Mouse (Mus musculus): ENCODE results near the gene Pdia5. TPM values are rescaled to one million over a fixed set of nuclear protein-coding genes. Genes with fewer than 3 reads are reported as not detected.
A peak's percentile ranks its signal among the peaks of the same experiment; 100 is the strongest.

Pdia5 gene
- polyA plus RNA-seq, 1 experiment from 2014 or later, result 27.7 TPM

GRCm38 (mm10) chr16:35463708-35464107 lies 27.0 kb downstream of the Pdia5 start:
- ATAC-seq (ENCODE audit: low read depth) (no peak), DNase-seq (ENCODE audit: low spot score) (no peak)
- Histone ChIP-seq H3K27me3 (replicated peaks; ENCODE audit: control insufficient read depth, insufficient read depth, low read length) (no peaks in the 10 kb centered on the region), H3K4me1 (ENCODE audit: control insufficient read depth, insufficient read depth, low read length) (no peaks in the 10 kb centered on the region), H3K27ac (replicated peaks; ENCODE audit: low read depth, low read length) (no peak overlapping the region), H3K36me3 (ENCODE audit: control insufficient read depth, insufficient read depth, low read length) (peaks cover 20% of the 10 kb centered on the region; the same call in 1 of the 2 replicates), H3K9me3 (ENCODE audit: control insufficient read depth, low read length) (no peaks in the 10 kb centered on the region), H3K4me3 (ENCODE audit: low read depth, low read length) (no peak overlapping the region), H3K9ac (ENCODE audit: low read depth, low read length) (no peak overlapping the region), H3K4me2 (ENCODE audit: low read depth, low read length) (no peak overlapping the region)
- 93% methylated on average over 10 of the region's 10 CpGs for WGBS

- Histone ChIP-seq H3K36me3 (ENCODE audit: control insufficient read depth, insufficient read depth, low read length) (peaks cover 25% of the 10 kb centered on the region; the same call in 1 of the 2 replicates), H3K4me1 (ENCODE audit: control insufficient read depth, insufficient read depth, low read length) (no peaks in the 10 kb centered on the region), H3K9ac (ENCODE audit: low read depth, low read length) (no peak overlapping the region), H3K27me3 (replicated peaks; ENCODE audit: control insufficient read depth, insufficient read depth, low read length) (no peaks in the 10 kb centered on the region), H3K27ac (replicated peaks; ENCODE audit: low read depth, low read length) (no peak overlapping the region), H3K4me2 (ENCODE audit: low read depth, low read length) (no peak overlapping the region), H3K9me3 (ENCODE audit: control insufficient read depth, low read length) (no peaks in the 10 kb centered on the region), H3K4me3 (ENCODE audit: low read depth, low read length) (no peak overlapping the region)
- ATAC-seq (ENCODE audit: low read depth) (no peak), DNase-seq (ENCODE audit: low spot score) (no peak)
- 77% methylated on average over 7 of the region's 7 CpGs for WGBS
Measured at GRCm38 (mm10) chr16:35462955-35463354, 27.7 kb downstream of the Pdia5 start.

- 67% methylated on average over 6 of the region's 7 CpGs for WGBS
- H3K36me3 ChIP-seq (ENCODE audit: control insufficient read depth, insufficient read depth, low read length), result peaks cover 39% of the 10 kb centered on the region
- DNase-seq (ENCODE audit: low spot score) (peak; percentile 35), ATAC-seq (ENCODE audit: low read depth) (peak; percentile 51; the same call in 1 of the 2 replicates)
- H3K4me2 ChIP-seq (ENCODE audit: low read depth, low read length), result no peak overlapping the region
- no peak overlapping the region for H3K4me3 ChIP-seq (ENCODE audit: low read depth, low read length)
- H3K9ac ChIP-seq (ENCODE audit: low read depth, low read length), result no peak overlapping the region
- no peak overlapping the region for H3K27ac ChIP-seq (replicated peaks; ENCODE audit: low read depth, low read length)
- no peaks in the 10 kb centered on the region for H3K9me3 ChIP-seq (ENCODE audit: control insufficient read depth, low read length)
- H3K4me1 ChIP-seq (ENCODE audit: control insufficient read depth, insufficient read depth, low read length), result no peaks in the 10 kb centered on the region
- H3K27me3 ChIP-seq (replicated peaks; ENCODE audit: control insufficient read depth, insufficient read depth, low read length), result no peaks in the 10 kb centered on the region
Measured at GRCm38 (mm10) chr16:35459584-35459983, 31.1 kb downstream of the Pdia5 start.

- Histone ChIP-seq H3K4me3 (ENCODE audit: low read depth, low read length) (no peak overlapping the region), H3K9me3 (ENCODE audit: control insufficient read depth, low read length) (no peaks in the 10 kb centered on the region), H3K36me3 (ENCODE audit: control insufficient read depth, insufficient read depth, low read length) (peaks cover 37% of the 10 kb centered on the region), H3K27ac (replicated peaks; ENCODE audit: low read depth, low read length) (no peak overlapping the region), H3K9ac (ENCODE audit: low read depth, low read length) (no peak overlapping the region), H3K4me2 (ENCODE audit: low read depth, low read length) (no peak overlapping the region), H3K27me3 (replicated peaks; ENCODE audit: control insufficient read depth, insufficient read depth, low read length) (no peaks in the 10 kb centered on the region), H3K4me1 (ENCODE audit: control insufficient read depth, insufficient read depth, low read length) (no peaks in the 10 kb centered on the region)
- ATAC-seq (ENCODE audit: low read depth), result no peak
- 85% methylated on average over 11 of the region's 11 CpGs for WGBS
- DNase-seq (ENCODE audit: low spot score), result no peak
Measured at GRCm38 (mm10) chr16:35458297-35458696, 32.4 kb downstream of the Pdia5 start.

GRCm38 (mm10) chr16:35457488-35457887 lies 33.2 kb downstream of the Pdia5 start:
- no peak for DNase-seq (ENCODE audit: low spot score)
- ATAC-seq (ENCODE audit: low read depth), result peak; percentile 56; the same call in 1 of the 2 replicates
- no peaks in the 10 kb centered on the region for H3K4me1 ChIP-seq (ENCODE audit: control insufficient read depth, insufficient read depth, low read length)
- no peak overlapping the region for H3K27ac ChIP-seq (replicated peaks; ENCODE audit: low read depth, low read length)
- H3K4me3 ChIP-seq (ENCODE audit: low read depth, low read length), result no peak overlapping the region
- H3K9ac ChIP-seq (ENCODE audit: low read depth, low read length), result no peak overlapping the region
- H3K36me3 ChIP-seq (ENCODE audit: control insufficient read depth, insufficient read depth, low read length), result peaks cover 38% of the 10 kb centered on the region
- H3K27me3 ChIP-seq (replicated peaks; ENCODE audit: control insufficient read depth, insufficient read depth, low read length), result no peaks in the 10 kb centered on the region
- H3K9me3 ChIP-seq (ENCODE audit: control insufficient read depth, low read length), result no peaks in the 10 kb centered on the region
- WGBS, result 78% methylated on average over 8 of the region's 8 CpGs
- no peak overlapping the region for H3K4me2 ChIP-seq (ENCODE audit: low read depth, low read length)

GRCm38 (mm10) chr16:35457011-35457419 lies 33.7 kb downstream of the Pdia5 start:
- no peak for DNase-seq (ENCODE audit: low spot score)
- Histone ChIP-seq H3K27me3 (replicated peaks; ENCODE audit: control insufficient read depth, insufficient read depth, low read length) (no peaks in the 10 kb centered on the region), H3K27ac (replicated peaks; ENCODE audit: low read depth, low read length) (no peak overlapping the region), H3K4me2 (ENCODE audit: low read depth, low read length) (no peak overlapping the region), H3K4me3 (ENCODE audit: low read depth, low read length) (no peak overlapping the region), H3K9ac (ENCODE audit: low read depth, low read length) (no peak overlapping the region), H3K9me3 (ENCODE audit: control insufficient read depth, low read length) (no peaks in the 10 kb centered on the region), H3K4me1 (ENCODE audit: control insufficient read depth, insufficient read depth, low read length) (no peaks in the 10 kb centered on the region), H3K36me3 (ENCODE audit: control insufficient read depth, insufficient read depth, low read length) (peaks cover 38% of the 10 kb centered on the region)
- ATAC-seq (ENCODE audit: low read depth), result no peak
- WGBS, result 91% methylated on average over 7 of the region's 7 CpGs

GRCm38 (mm10) chr16:35456305-35456704 lies 34.4 kb downstream of the Pdia5 start:
- H3K27ac ChIP-seq (replicated peaks; ENCODE audit: low read depth, low read length), result no peak overlapping the region
- no peak overlapping the region for H3K4me2 ChIP-seq (ENCODE audit: low read depth, low read length)
- DNase-seq (ENCODE audit: low spot score), result no peak
- H3K4me1 ChIP-seq (ENCODE audit: control insufficient read depth, insufficient read depth, low read length), result no peaks in the 10 kb centered on the region
- H3K36me3 ChIP-seq (ENCODE audit: control insufficient read depth, insufficient read depth, low read length), result peaks cover 38% of the 10 kb centered on the region
- no peaks in the 10 kb centered on the region for H3K27me3 ChIP-seq (replicated peaks; ENCODE audit: control insufficient read depth, insufficient read depth, low read length)
- no peak for ATAC-seq (ENCODE audit: low read depth)
- no peak overlapping the region for H3K4me3 ChIP-seq (ENCODE audit: low read depth, low read length)
- no peak overlapping the region for H3K9ac ChIP-seq (ENCODE audit: low read depth, low read length)
- no peaks in the 10 kb centered on the region for H3K9me3 ChIP-seq (ENCODE audit: control insufficient read depth, low read length)
- 89% methylated on average over 9 of the region's 9 CpGs for WGBS

- H3K9ac ChIP-seq (ENCODE audit: low read depth, low read length), result no peak overlapping the region
- no peak for ATAC-seq (ENCODE audit: low read depth)
- no peak overlapping the region for H3K4me3 ChIP-seq (ENCODE audit: low read depth, low read length)
- H3K27me3 ChIP-seq (replicated peaks; ENCODE audit: control insufficient read depth, insufficient read depth, low read length), result no peaks in the 10 kb centered on the region
- no peak overlapping the region for H3K4me2 ChIP-seq (ENCODE audit: low read depth, low read length)
- peaks cover 38% of the 10 kb centered on the region for H3K36me3 ChIP-seq (ENCODE audit: control insufficient read depth, insufficient read depth, low read length)
- no peak for DNase-seq (ENCODE audit: low spot score)
- WGBS, result 94% methylated on average over 10 of the region's 10 CpGs
- H3K27ac ChIP-seq (replicated peaks; ENCODE audit: low read depth, low read length), result no peak overlapping the region
- H3K4me1 ChIP-seq (ENCODE audit: control insufficient read depth, insufficient read depth, low read length), result no peaks in the 10 kb centered on the region
- no peaks in the 10 kb centered on the region for H3K9me3 ChIP-seq (ENCODE audit: control insufficient read depth, low read length)
Measured at GRCm38 (mm10) chr16:35455822-35456221, 34.9 kb downstream of the Pdia5 start.

GRCm38 (mm10) chr16:35450018-35450630 lies 40.5 kb downstream of the Pdia5 start:
- no peak for DNase-seq (ENCODE audit: low spot score)
- H3K9me3 ChIP-seq (ENCODE audit: control insufficient read depth, low read length), result no peaks in the 10 kb centered on the region
- no peak overlapping the region for H3K9ac ChIP-seq (ENCODE audit: low read depth, low read length)
- 88% methylated on average over 16 of the region's 16 CpGs for WGBS
- H3K27ac ChIP-seq (replicated peaks; ENCODE audit: low read depth, low read length), result no peak overlapping the region
- no peak overlapping the region for H3K4me2 ChIP-seq (ENCODE audit: low read depth, low read length)
- no peak for ATAC-seq (ENCODE audit: low read depth)
- no peak overlapping the region for H3K4me3 ChIP-seq (ENCODE audit: low read depth, low read length)
- no peaks in the 10 kb centered on the region for H3K27me3 ChIP-seq (replicated peaks; ENCODE audit: control insufficient read depth, insufficient read depth, low read length)
- peaks cover 28% of the 10 kb centered on the region for H3K36me3 ChIP-seq (ENCODE audit: control insufficient read depth, insufficient read depth, low read length)
- no peaks in the 10 kb centered on the region for H3K4me1 ChIP-seq (ENCODE audit: control insufficient read depth, insufficient read depth, low read length)
